Mouse (Mus musculus): Measurements from ENCODE around the gene Patl1.
"Not testable (repeated sequence)": the region's sequence is repeated elsewhere in the genome, so short reads cannot be mapped to it uniquely, and the experiment has no call there.

Gene Patl1

GRCm38 (mm10) chr19:11912037-11912532 is at the start of gene Patl1:
Gene Patl1, plus strand, starts transcription at chr19:11912399.
- peak; percentile 99 for DNase-seq (ENCODE audit: low read depth, low spot score)
- H3K36me3 ChIP-seq (ENCODE audit: control insufficient read depth, insufficient read depth, low read length, poor library complexity, severe bottlenecking): no peaks in the 10 kb centered on the region
- H3K27me3 ChIP-seq (ENCODE audit: control insufficient read depth, insufficient read depth, low read length, poor library complexity, severe bottlenecking): no peaks in the 10 kb centered on the region

GRCm38 (mm10) chr19:11867837-11868236 is 44.4 kb upstream of the Patl1 start:
- DNase-seq (ENCODE audit: low read depth, low spot score): no peak
- Histone ChIP-seq H3K36me3 (ENCODE audit: control insufficient read depth, insufficient read depth, low read length, poor library complexity, severe bottlenecking) (no peaks in the 10 kb centered on the region), H3K27me3 (ENCODE audit: control insufficient read depth, insufficient read depth, low read length, poor library complexity, severe bottlenecking) (no peaks in the 10 kb centered on the region)

GRCm38 (mm10) chr19:11875006-11875405 is 37.2 kb upstream of the Patl1 start, which contains the start of gene Olfr1419:
Gene Olfr1419, minus strand, starts transcription at chr19:11875106.
- no peaks in the 10 kb centered on the region for H3K27me3 ChIP-seq (ENCODE audit: control insufficient read depth, insufficient read depth, low read length, poor library complexity, severe bottlenecking)
- DNase-seq (ENCODE audit: low read depth, low spot score): no peak
- no peaks in the 10 kb centered on the region for H3K36me3 ChIP-seq (ENCODE audit: control insufficient read depth, insufficient read depth, low read length, poor library complexity, severe bottlenecking)

- DNase-seq (ENCODE audit: low read depth, low spot score); H3K36me3 ChIP-seq (ENCODE audit: control insufficient read depth, insufficient read depth, low read length, poor library complexity, severe bottlenecking); H3K27me3 ChIP-seq (ENCODE audit: control insufficient read depth, insufficient read depth, low read length, poor library complexity, severe bottlenecking): not testable (repeated sequence)
Measured at GRCm38 (mm10) chr19:11878404-11878803, 33.8 kb upstream of the Patl1 start.

- Histone ChIP-seq H3K27me3 (ENCODE audit: control insufficient read depth, insufficient read depth, low read length, poor library complexity, severe bottlenecking) (no peaks in the 10 kb centered on the region), H3K36me3 (ENCODE audit: control insufficient read depth, insufficient read depth, low read length, poor library complexity, severe bottlenecking) (no peaks in the 10 kb centered on the region)
- no peak for DNase-seq (ENCODE audit: low read depth, low spot score)
Measured at GRCm38 (mm10) chr19:11886265-11886664, 25.9 kb upstream of the Patl1 start, which contains the start of gene Olfr1420. Gene Olfr1420, plus strand, starts transcription at chr19:11886565.

GRCm38 (mm10) chr19:11911021-11911420 is 1.2 kb upstream of the Patl1 start:
- Histone ChIP-seq H3K36me3 (ENCODE audit: control insufficient read depth, insufficient read depth, low read length, poor library complexity, severe bottlenecking) (no peaks in the 10 kb centered on the region), H3K27me3 (ENCODE audit: control insufficient read depth, insufficient read depth, low read length, poor library complexity, severe bottlenecking) (no peaks in the 10 kb centered on the region)
- no peak for DNase-seq (ENCODE audit: low read depth, low spot score)

GRCm38 (mm10) chr19:11911603-11912002 is 596 bp upstream of the Patl1 start:
- DNase-seq (ENCODE audit: low read depth, low spot score): peak; percentile 65
- no peaks in the 10 kb centered on the region for H3K27me3 ChIP-seq (ENCODE audit: control insufficient read depth, insufficient read depth, low read length, poor library complexity, severe bottlenecking)

GRCm38 (mm10) chr19:11912533-11913121 is 428 bp downstream of the Patl1 start:
- no peak for DNase-seq (ENCODE audit: low read depth, low spot score)
- peaks cover 2% of the 10 kb centered on the region; the same call in 1 of the 2 replicates for H3K36me3 ChIP-seq (ENCODE audit: control insufficient read depth, insufficient read depth, low read length, poor library complexity, severe bottlenecking)
- H3K27me3 ChIP-seq (ENCODE audit: control insufficient read depth, insufficient read depth, low read length, poor library complexity, severe bottlenecking): no peaks in the 10 kb centered on the region

More at GRCm38 (mm10) chr19:11911603-11912002, 596 bp upstream of the Patl1 start:
- no peaks in the 10 kb centered on the region for H3K36me3 ChIP-seq (ENCODE audit: control insufficient read depth, insufficient read depth, low read length, poor library complexity, severe bottlenecking)

- H3K36me3 ChIP-seq (ENCODE audit: control insufficient read depth, insufficient read depth, low read length, poor library complexity, severe bottlenecking): peaks cover 8% of the 10 kb centered on the region
- DNase-seq (ENCODE audit: low read depth, low spot score): no peak
- no peaks in the 10 kb centered on the region for H3K27me3 ChIP-seq (ENCODE audit: control insufficient read depth, insufficient read depth, low read length, poor library complexity, severe bottlenecking)
Measured at GRCm38 (mm10) chr19:11915804-11916203, 3.6 kb downstream of the Patl1 start.

GRCm38 (mm10) chr19:11922068-11922467 is 9.9 kb downstream of the Patl1 start:
- Histone ChIP-seq H3K36me3 (ENCODE audit: control insufficient read depth, insufficient read depth, low read length, poor library complexity, severe bottlenecking) (peaks cover 26% of the 10 kb centered on the region), H3K27me3 (ENCODE audit: control insufficient read depth, insufficient read depth, low read length, poor library complexity, severe bottlenecking) (no peaks in the 10 kb centered on the region)
- DNase-seq (ENCODE audit: low read depth, low spot score): no peak

GRCm38 (mm10) chr19:11922515-11922914 is 10.3 kb downstream of the Patl1 start:
- not testable (repeated sequence) for DNase-seq (ENCODE audit: low read depth, low spot score); H3K27me3 ChIP-seq (ENCODE audit: control insufficient read depth, insufficient read depth, low read length, poor library complexity, severe bottlenecking)
- peaks cover 24% of the 10 kb centered on the region for H3K36me3 ChIP-seq (ENCODE audit: control insufficient read depth, insufficient read depth, low read length, poor library complexity, severe bottlenecking)

- DNase-seq (ENCODE audit: low read depth, low spot score): no peak
- no peaks in the 10 kb centered on the region for H3K27me3 ChIP-seq (ENCODE audit: control insufficient read depth, insufficient read depth, low read length, poor library complexity, severe bottlenecking)
- H3K36me3 ChIP-seq (ENCODE audit: control insufficient read depth, insufficient read depth, low read length, poor library complexity, severe bottlenecking): peaks cover 23% of the 10 kb centered on the region
Measured at GRCm38 (mm10) chr19:11926380-11926779, 14.2 kb downstream of the Patl1 start.

- no peaks in the 10 kb centered on the region for H3K27me3 ChIP-seq (ENCODE audit: control insufficient read depth, insufficient read depth, low read length, poor library complexity, severe bottlenecking)
- DNase-seq (ENCODE audit: low read depth, low spot score): no peak
- H3K36me3 ChIP-seq (ENCODE audit: control insufficient read depth, insufficient read depth, low read length, poor library complexity, severe bottlenecking): peaks cover 22% of the 10 kb centered on the region
Measured at GRCm38 (mm10) chr19:11928025-11928748, 16.0 kb downstream of the Patl1 start.

GRCm38 (mm10) chr19:11946460-11946859 is 34.3 kb downstream of the Patl1 start:
- H3K36me3 ChIP-seq (ENCODE audit: control insufficient read depth, insufficient read depth, low read length, poor library complexity, severe bottlenecking); H3K27me3 ChIP-seq (ENCODE audit: control insufficient read depth, insufficient read depth, low read length, poor library complexity, severe bottlenecking); DNase-seq (ENCODE audit: low read depth, low spot score): not testable (repeated sequence)

- no peaks in the 10 kb centered on the region for H3K36me3 ChIP-seq (ENCODE audit: control insufficient read depth, insufficient read depth, low read length, poor library complexity, severe bottlenecking)
- H3K27me3 ChIP-seq (ENCODE audit: control insufficient read depth, insufficient read depth, low read length, poor library complexity, severe bottlenecking): no peaks in the 10 kb centered on the region
- no peak for DNase-seq (ENCODE audit: low read depth, low spot score)
Measured at GRCm38 (mm10) chr19:11949878-11950277, 37.7 kb downstream of the Patl1 start.

Measured in splenic B cell, adult 2 months (primary cell).